In genomic region chr9:71217793-71218095, GRCm38 (mm10) we compare ENCODE assay signal across 18 mouse cellular contexts. TPM values are rescaled to one million over a fixed set of nuclear protein-coding genes. Genes with fewer than 3 reads are reported as not detected.
A peak's percentile ranks its signal among the peaks of the same experiment; 100 is the strongest.
DNase-seq lines count a peak whose midpoint lies in the region; ATAC-seq lines count a peak whose summit lies in the region.
"Had no signal": no experiment of that assay in that cellular context is flagged by ENCODE, and none has a peak within 500 bp of the region (broad histone marks: within the 10 kb centered on the region; RNA-seq: fewer than 3 reads in every experiment).

No protein-coding gene starts in this region.

- no peak for ATAC-seq in hindbrain, embryonic 11.5 days (ENCODE audit: low FRiP score)
- no peak for ATAC-seq in hindbrain, embryonic 13.5 days (ENCODE audit: low FRiP score)
- ATAC-seq in midbrain, embryonic 14.5 days (ENCODE audit: low FRiP score, low TSS enrichment): no peak
- no peak for ATAC-seq in midbrain, embryonic 16.5 days
- ATAC-seq in intestine, embryonic 14.5 days (replicated peaks; ENCODE audit: low FRiP score, low TSS enrichment, low read depth): no peak
- ATAC-seq in stomach, embryonic 15.5 days (ENCODE audit: insufficient read depth, low FRiP score, low read depth): no peak
- no peak for ATAC-seq in frontal cortex, adult (ENCODE audit: low TSS enrichment)
- ATAC-seq: CD4-positive, CD25-positive, alpha-beta regulatory T cell, adult 4 months had no signal

- no peak overlapping the region for H3K27ac ChIP-seq in hindbrain, embryonic 11.5 days (ENCODE audit: low read depth, low read length)
- H3K27ac ChIP-seq in hindbrain, embryonic 13.5 days: no peak overlapping the region
- no peak overlapping the region for H3K27ac ChIP-seq in midbrain, embryonic 14.5 days (replicated peaks; ENCODE audit: low read depth, low read length)
- H3K27ac ChIP-seq in midbrain, embryonic 16.5 days (ENCODE audit: low read length): no peak overlapping the region
- no peak overlapping the region for H3K27ac ChIP-seq in intestine, embryonic 14.5 days (ENCODE audit: low read depth)
- H3K27ac ChIP-seq in stomach, embryonic 15.5 days: no peak overlapping the region
- H3K27ac ChIP-seq: embryonic facial prominence, embryonic 15.5 days; forebrain, embryonic 12.5 days; liver, embryonic 14.5 days had no signal

- no peaks in the 10 kb centered on the region for H3K9me3 ChIP-seq in hindbrain, embryonic 11.5 days (ENCODE audit: control insufficient read depth, low read length)
- no peaks in the 10 kb centered on the region for H3K9me3 ChIP-seq in hindbrain, embryonic 13.5 days
- H3K9me3 ChIP-seq in midbrain, embryonic 14.5 days (ENCODE audit: control insufficient read depth, low read length): no peaks in the 10 kb centered on the region
- no peaks in the 10 kb centered on the region for H3K9me3 ChIP-seq in midbrain, embryonic 16.5 days (replicated peaks; ENCODE audit: control insufficient read depth, low read length, poor library complexity, severe bottlenecking)
- no peaks in the 10 kb centered on the region; the same call in 1 of the 2 replicates for H3K9me3 ChIP-seq in intestine, embryonic 14.5 days (ENCODE audit: control insufficient read depth, low read length)
- no peaks in the 10 kb centered on the region for H3K9me3 ChIP-seq in stomach, embryonic 15.5 days
- H3K9me3 ChIP-seq: embryonic facial prominence, embryonic 15.5 days; forebrain, embryonic 12.5 days had no signal

- DNase-seq in hindbrain, embryonic 11.5 days (ENCODE audit: low spot score): peak; percentile 28
- DNase-seq in midbrain, embryonic 14.5 days: peak; percentile 51
- DNase-seq in intestine, embryonic 14.5 days (ENCODE audit: low spot score): no peak
- DNase-seq: adrenal gland, postnatal 25 days; heart, postnatal 14 days; layer of hippocampus, postnatal 36 days; left cerebral cortex, postnatal 4 days; lung, postnatal 14 days; thymus, postnatal 14 days had no signal

- H3K4me1 ChIP-seq in hindbrain, embryonic 11.5 days (replicated peaks; ENCODE audit: control insufficient read depth, insufficient read depth, low read length): peaks cover 5% of the 10 kb centered on the region
- peaks cover 16% of the 10 kb centered on the region for H3K4me1 ChIP-seq in hindbrain, embryonic 13.5 days (replicated peaks)
- H3K4me1 ChIP-seq in midbrain, embryonic 14.5 days (ENCODE audit: control insufficient read depth, insufficient read depth, low read length): peaks cover 10% of the 10 kb centered on the region
- H3K4me1 ChIP-seq in midbrain, embryonic 16.5 days (ENCODE audit: control insufficient read depth, insufficient read depth, low read length): peaks cover 3% of the 10 kb centered on the region
- peaks cover 13% of the 10 kb centered on the region; the same call in 1 of the 2 replicates for H3K4me1 ChIP-seq in intestine, embryonic 14.5 days (replicated peaks; ENCODE audit: control insufficient read depth, insufficient read depth, low read length)
- peaks cover 14% of the 10 kb centered on the region for H3K4me1 ChIP-seq in stomach, embryonic 15.5 days

- no peak overlapping the region for H3K4me3 ChIP-seq in hindbrain, embryonic 11.5 days (ENCODE audit: low read depth, low read length)
- no peak overlapping the region for H3K4me3 ChIP-seq in hindbrain, embryonic 13.5 days
- no peak overlapping the region for H3K4me3 ChIP-seq in midbrain, embryonic 14.5 days (replicated peaks; ENCODE audit: low read depth, low read length)
- no peak overlapping the region for H3K4me3 ChIP-seq in midbrain, embryonic 16.5 days (ENCODE audit: low read depth, low read length)
- peak overlapping the region; percentile 50 for H3K4me3 ChIP-seq in intestine, embryonic 14.5 days (ENCODE audit: low read depth, low read length)
- H3K4me3 ChIP-seq in stomach, embryonic 15.5 days (replicated peaks): no peak overlapping the region
- H3K4me3 ChIP-seq: forebrain, embryonic 12.5 days; myocyte had no signal

- H3K4me2 ChIP-seq in hindbrain, embryonic 11.5 days (replicated peaks; ENCODE audit: low read depth, low read length): no peak overlapping the region
- H3K4me2 ChIP-seq in hindbrain, embryonic 13.5 days: no peak overlapping the region
- H3K4me2 ChIP-seq in midbrain, embryonic 14.5 days (ENCODE audit: low read length): no peak overlapping the region
- no peak overlapping the region for H3K4me2 ChIP-seq in midbrain, embryonic 16.5 days (ENCODE audit: low read length)
- H3K4me2 ChIP-seq in intestine, embryonic 14.5 days (ENCODE audit: low read length): peak overlapping the region; percentile 67
- peak overlapping the region; percentile 87 for H3K4me2 ChIP-seq in stomach, embryonic 15.5 days
- H3K4me2 ChIP-seq: embryonic facial prominence, embryonic 15.5 days; forebrain, embryonic 12.5 days had no signal

- H3K36me3 ChIP-seq in hindbrain, embryonic 11.5 days (ENCODE audit: control insufficient read depth, insufficient read depth, low read length): no peaks in the 10 kb centered on the region
- H3K36me3 ChIP-seq in hindbrain, embryonic 13.5 days: no peaks in the 10 kb centered on the region
- no peaks in the 10 kb centered on the region for H3K36me3 ChIP-seq in midbrain, embryonic 14.5 days (ENCODE audit: control insufficient read depth, insufficient read depth, low read length)
- H3K36me3 ChIP-seq in midbrain, embryonic 16.5 days (ENCODE audit: control insufficient read depth, insufficient read depth, low read length): no peaks in the 10 kb centered on the region
- no peaks in the 10 kb centered on the region for H3K36me3 ChIP-seq in intestine, embryonic 14.5 days (ENCODE audit: control insufficient read depth, insufficient read depth, low read length)
- H3K36me3 ChIP-seq in stomach, embryonic 15.5 days: no peaks in the 10 kb centered on the region
- H3K36me3 ChIP-seq: embryonic facial prominence, embryonic 15.5 days; forebrain, embryonic 12.5 days had no signal

- peaks cover 47% of the 10 kb centered on the region for H3K27me3 ChIP-seq in hindbrain, embryonic 11.5 days (ENCODE audit: control insufficient read depth, insufficient read depth, low read length)
- H3K27me3 ChIP-seq in hindbrain, embryonic 13.5 days: peaks cover 67% of the 10 kb centered on the region
- H3K27me3 ChIP-seq in midbrain, embryonic 14.5 days (ENCODE audit: control insufficient read depth, insufficient read depth, low read length): peaks cover 52% of the 10 kb centered on the region
- peaks cover 33% of the 10 kb centered on the region for H3K27me3 ChIP-seq in midbrain, embryonic 16.5 days (ENCODE audit: control insufficient read depth, insufficient read depth, low read depth, low read length)
- peaks cover 40% of the 10 kb centered on the region for H3K27me3 ChIP-seq in intestine, embryonic 14.5 days (replicated peaks; ENCODE audit: control insufficient read depth, insufficient read depth, low read length)
- H3K27me3 ChIP-seq in stomach, embryonic 15.5 days (replicated peaks): peaks cover 37% of the 10 kb centered on the region

- H3K9ac ChIP-seq in hindbrain, embryonic 11.5 days (ENCODE audit: low read depth, low read length): no peak overlapping the region
- H3K9ac ChIP-seq in hindbrain, embryonic 13.5 days: no peak overlapping the region
- no peak overlapping the region for H3K9ac ChIP-seq in midbrain, embryonic 14.5 days (replicated peaks; ENCODE audit: low read length)
- H3K9ac ChIP-seq in midbrain, embryonic 16.5 days (ENCODE audit: low read depth, low read length): no peak overlapping the region
- H3K9ac ChIP-seq in intestine, embryonic 14.5 days (ENCODE audit: low read length): peak overlapping the region; percentile 44
- no peak overlapping the region for H3K9ac ChIP-seq in stomach, embryonic 15.5 days
- H3K9ac ChIP-seq: embryonic facial prominence, embryonic 15.5 days; forebrain, embryonic 12.5 days; liver, embryonic 14.5 days had no signal

- WGBS in hindbrain, embryonic 11.5 days: 18% methylated on average over 5 of the region's 5 CpGs
- WGBS in hindbrain, embryonic 13.5 days: 20% methylated on average over 5 of the region's 5 CpGs
- 16% methylated on average over 5 of the region's 5 CpGs for WGBS in midbrain, embryonic 14.5 days
- 17% methylated on average over 5 of the region's 5 CpGs for WGBS in midbrain, embryonic 16.5 days
- WGBS in intestine, embryonic 14.5 days: 22% methylated on average over 5 of the region's 5 CpGs
- WGBS in stomach, embryonic 15.5 days: 45% methylated on average over 5 of the region's 5 CpGs

RNA-seq across cellular contexts. Expression of gene Aldh1a2, which starts 2.2 kb away (rescaled TPM):
- polyA plus RNA-seq in hindbrain, embryonic 11.5 days (2014; fragmentation: Nextera tagmentation; extraction: Ambion mirVana): 11.6 and 16.0 TPM in 2 replicates
- polyA plus RNA-seq in hindbrain, embryonic 13.5 days (2015; fragmentation: Nextera tagmentation; extraction: Ambion mirVana): 33.3 and 40.4 TPM in 2 replicates
- polyA plus RNA-seq in midbrain, embryonic 14.5 days (2014; fragmentation: Nextera tagmentation; extraction: Ambion mirVana): 0.36 and 16.0 TPM in 2 replicates
- 16.3 and 20.0 TPM in 2 replicates for polyA plus RNA-seq in midbrain, embryonic 16.5 days (2015; fragmentation: Nextera tagmentation; extraction: Ambion mirVana)
- 123 and 139 TPM in 2 replicates for polyA plus RNA-seq in intestine, embryonic 14.5 days (2014; fragmentation: Nextera tagmentation; extraction: Ambion mirVana)
- polyA plus RNA-seq in stomach, embryonic 15.5 days (2015; fragmentation: Nextera tagmentation; extraction: Ambion mirVana): 86.6 and 89.8 TPM in 2 replicates
- polyA plus RNA-seq: CD4-positive, CD25-positive, alpha-beta regulatory T cell, adult 4 months had no signal

RNA-seq across cellular contexts. Expression of gene Aqp9, which starts 49.3 kb away (rescaled TPM):
- polyA plus RNA-seq in hindbrain, embryonic 11.5 days (2014; fragmentation: Nextera tagmentation; extraction: Ambion mirVana): 0.08 TPM in 1 of 2 replicates, not detected in the other
- polyA plus RNA-seq in hindbrain, embryonic 13.5 days (2015; fragmentation: Nextera tagmentation; extraction: Ambion mirVana): 0.17 and 0.51 TPM in 2 replicates
- 0.42 and 0.61 TPM in 2 replicates for polyA plus RNA-seq in midbrain, embryonic 14.5 days (2014; fragmentation: Nextera tagmentation; extraction: Ambion mirVana)
- 0.70 and 1.2 TPM in 2 replicates for polyA plus RNA-seq in midbrain, embryonic 16.5 days (2015; fragmentation: Nextera tagmentation; extraction: Ambion mirVana)
- polyA plus RNA-seq in intestine, embryonic 14.5 days (2014; fragmentation: Nextera tagmentation; extraction: Ambion mirVana): 0.26 and 0.38 TPM in 2 replicates
- polyA plus RNA-seq in stomach, embryonic 15.5 days (2015; fragmentation: Nextera tagmentation; extraction: Ambion mirVana): 1.0 and 1.3 TPM in 2 replicates

Comparison
In these comparisons a context has a peak if more than half of its experiments do, and no peak if none do; other contexts are left out.
1. H3K4me2 ChIP-seq: peak in intestine, embryonic 14.5 days (single experiment) and stomach, embryonic 15.5 days (single experiment); none in hindbrain, embryonic 11.5 days (single experiment), hindbrain, embryonic 13.5 days (single experiment), midbrain, embryonic 14.5 days (single experiment) and midbrain, embryonic 16.5 days (single experiment).